Mouse (Mus musculus) bone marrow, adult 2 months (tissue): ENCODE data around the gene Bmp2k.

Experiments
- CTCF ChIP-seq: fragments of 200-500 bp; IDR thresholded peaks from 2 replicates; pipeline ENCODE4 v1.5.1; 2011; ENCODE audit warnings: low read length, control low read depth; ENCODE audit not compliant: control insufficient read depth, insufficient read depth
- POLR2A ChIP-seq: fragments of 200-500 bp; IDR thresholded peaks from 2 replicates; pipeline ENCODE4 v1.6.1; 2011; ENCODE audit warnings: low read depth, mild to moderate bottlenecking, control low read depth, low read length, borderline replicate concordance; ENCODE audit not compliant: control insufficient read depth

DNA sequence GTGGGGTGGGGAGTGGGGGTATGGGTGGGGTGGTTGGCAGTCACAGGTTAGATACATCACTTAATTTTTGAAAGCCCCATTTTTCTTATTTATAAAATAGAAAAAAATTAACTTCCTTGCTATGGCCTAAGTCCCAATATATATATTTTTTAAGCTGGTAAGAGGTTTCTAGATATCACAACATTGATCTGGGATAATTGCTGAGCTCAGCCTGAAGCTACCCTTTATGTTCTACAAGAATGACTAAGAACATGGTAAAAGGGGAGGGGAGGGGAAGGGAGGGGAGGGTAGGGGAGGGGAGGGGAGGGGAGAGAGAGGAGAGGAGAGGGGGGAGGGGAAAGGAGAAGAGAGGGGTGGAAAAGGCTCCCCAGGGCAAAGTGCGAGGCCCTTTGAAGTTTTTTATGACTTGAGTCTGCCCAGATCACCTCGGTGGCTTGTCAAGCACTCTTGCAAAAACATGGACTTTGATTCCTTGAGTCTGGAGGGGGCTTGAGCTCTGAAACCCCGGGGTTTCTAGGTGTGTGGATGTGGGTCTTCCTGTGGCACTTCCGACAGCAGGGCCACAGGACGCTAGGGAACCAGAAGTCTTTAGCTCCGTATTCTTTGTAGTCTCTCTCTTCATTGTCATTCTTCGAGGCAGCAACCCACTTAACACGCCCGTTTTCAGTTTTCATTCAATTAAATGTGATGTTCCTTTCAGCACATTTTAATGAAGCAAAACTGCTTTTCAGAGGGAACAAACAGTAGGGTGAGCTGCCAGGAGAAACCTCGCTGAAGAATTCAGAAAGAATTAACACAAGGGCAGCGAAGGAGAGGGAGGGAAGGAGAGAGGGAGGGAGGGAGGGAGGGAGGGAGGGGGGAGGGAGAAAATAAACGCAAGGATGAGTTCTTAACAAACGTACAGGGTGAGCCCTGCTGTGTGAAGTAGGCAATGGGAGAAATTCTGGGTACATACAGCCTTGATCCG, 33.1 kb upstream of the Bmp2k start:
- TF ChIP-seq CTCF = no peak
- TF ChIP-seq POLR2A = no peak
